Mouse (Mus musculus) kidney, embryonic 14.5 days (tissue): ENCODE measurements at regions not wholly inside any gene's neighbourhood (a gene's known extent, or its start where the extent isn't known, plus 50 kb on each side); places are given as distances from the start of the nearest gene placed in this dataset.

Experiments
- ATAC-seq: fragments of 200-750 bp; cut with Nextera tagmentation; 2 replicates; pipeline ENCODE4 v1.8.0; 2017; ENCODE audit warnings: moderate number of reproducible peaks, mild to moderate bottlenecking, moderate TSS enrichment, moderate library complexity; ENCODE audit not compliant: low FRiP score, low TSS enrichment
- H3K27ac ChIP-seq: fragments of 300-500 bp; sonication (generic); 2 replicates; pipeline ENCODE4 v1.5.1; 2014; ENCODE audit warnings: low read depth, mild to moderate bottlenecking, low read length, moderate library complexity, mixed read lengths
- H3K27me3 ChIP-seq: fragments of 300-500 bp; sonication (generic); 2 replicates; pipeline ENCODE4 v1.6.1; 2014; ENCODE audit warnings: mild to moderate bottlenecking, low read length; ENCODE audit not compliant: control insufficient read depth, insufficient read depth
- H3K36me3 ChIP-seq: fragments of 300-500 bp; sonication (generic); 2 replicates; pipeline ENCODE4 v1.6.1; 2014; ENCODE audit warnings: low read length, mixed read lengths; ENCODE audit not compliant: control insufficient read depth, insufficient read depth
- H3K4me1 ChIP-seq: fragments of 300-500 bp; sonication (generic); 2 replicates; pipeline ENCODE4 v1.6.1; 2014; ENCODE audit warnings: low read length, mixed read lengths; ENCODE audit not compliant: control insufficient read depth, insufficient read depth
- H3K4me2 ChIP-seq: fragments of 300-500 bp; sonication (generic); replicated peaks from 2 replicates; pipeline ENCODE4 v1.6.1; 2014; ENCODE audit warnings: low read depth, mild to moderate bottlenecking, low read length
- H3K4me3 ChIP-seq: fragments of 300-500 bp; sonication (generic); 2 replicates; pipeline ENCODE4 v1.5.1; 2014; ENCODE audit warnings: mild to moderate bottlenecking, low read length
- H3K9ac ChIP-seq: fragments of 300-500 bp; sonication (generic); 2 replicates; pipeline ENCODE4 v1.6.1; 2014; ENCODE audit warnings: low read depth, mild to moderate bottlenecking, low read length, moderate library complexity
- H3K9me3 ChIP-seq: fragments of 300-500 bp; sonication (generic); 2 replicates; pipeline ENCODE4 v1.6.1; 2016; ENCODE audit warnings: low read length; ENCODE audit not compliant: control insufficient read depth
- WGBS: fragments of 180-500 bp; shearing (Covaris S2); extraction: QIAGEN DNeasy Blood & Tissue Kit; methylation state at CpG from one replicate; pipeline ENCODE4 v1.1.7; 2014; 5-methylcytosine and 5-hydroxymethylcytosine counted together

DNA sequence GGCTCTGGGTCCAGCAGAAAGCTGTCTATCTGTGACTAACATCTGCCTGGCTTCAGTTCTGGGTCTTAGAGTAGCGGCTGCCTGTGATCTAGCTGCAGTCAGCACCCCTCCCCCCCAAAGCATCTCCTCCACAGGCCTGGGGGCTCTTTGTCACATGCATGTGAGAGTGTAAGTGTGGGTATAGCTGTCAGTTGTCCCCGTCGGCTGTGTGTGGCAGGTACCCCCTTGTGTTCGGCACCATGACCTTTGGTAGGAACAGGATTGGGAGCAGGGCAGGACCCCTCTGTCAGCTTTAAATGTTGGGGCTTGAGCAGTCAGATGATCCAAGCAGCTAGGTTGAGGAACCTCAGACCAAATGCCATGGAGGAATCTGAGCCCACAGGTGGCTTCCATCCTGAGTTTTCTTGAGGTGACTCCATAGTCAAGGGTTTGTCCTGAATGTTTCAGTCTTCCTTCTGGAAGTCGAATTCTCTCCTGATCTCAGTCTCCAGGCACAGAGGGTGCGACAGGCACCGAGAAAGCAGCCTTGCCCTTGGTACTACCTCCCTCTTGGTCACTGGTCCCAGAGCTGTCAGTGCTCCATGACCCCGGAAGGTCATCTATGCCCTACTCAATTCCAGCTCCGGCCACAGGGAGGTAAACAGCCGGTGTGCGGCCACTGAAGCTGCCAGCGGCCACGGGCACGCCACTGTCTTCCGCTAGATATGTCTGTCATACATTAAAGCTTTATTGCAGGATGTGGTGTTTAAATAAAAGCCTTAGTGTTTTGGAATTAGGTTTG is 55.9 kb upstream of the Gata5 start:
- no peak overlapping the region for H3K9ac ChIP-seq
- 40% methylated on average over 15 of the region's 15 CpGs for WGBS
- H3K4me1 ChIP-seq = peaks cover 7% of the 10 kb centered on the region; the same call in 1 of the 2 replicates
- ATAC-seq = no peak
- no peak overlapping the region for H3K4me3 ChIP-seq
- H3K36me3 ChIP-seq = no peaks in the 10 kb centered on the region
- no peaks in the 10 kb centered on the region for H3K9me3 ChIP-seq
- H3K27ac ChIP-seq = no peak overlapping the region
- H3K27me3 ChIP-seq = peaks cover 36% of the 10 kb centered on the region
- H3K4me2 ChIP-seq = no peak overlapping the region

DNA sequence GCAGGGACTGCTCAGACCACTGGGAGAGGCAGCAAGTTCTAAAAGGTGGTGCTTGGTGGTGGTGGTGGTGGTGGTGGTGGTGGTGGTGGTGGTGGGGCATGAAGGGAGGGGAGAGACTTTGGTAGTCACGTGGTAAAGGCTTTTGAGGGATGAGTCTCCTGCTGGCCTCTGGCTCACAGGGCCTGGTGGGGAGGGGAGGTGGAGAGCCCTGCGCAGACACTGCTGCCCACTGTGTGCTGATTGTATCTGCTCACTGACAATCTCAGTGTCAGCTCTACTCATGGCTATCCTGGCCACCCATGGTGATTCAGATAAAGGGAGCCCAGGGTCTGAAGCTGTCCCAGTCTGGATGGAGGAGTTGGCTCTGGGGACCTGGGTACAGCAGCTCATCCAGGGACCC is 55.0 kb upstream of the Gata5 start:
- WGBS = 57% methylated on average over 2 of the region's 2 CpGs
- no peaks in the 10 kb centered on the region for H3K36me3 ChIP-seq
- no peak for ATAC-seq
- peaks cover 7% of the 10 kb centered on the region; the same call in 1 of the 2 replicates for H3K4me1 ChIP-seq
- H3K27me3 ChIP-seq = peaks cover 45% of the 10 kb centered on the region
- no peak overlapping the region for H3K9ac ChIP-seq
- no peak overlapping the region for H3K4me3 ChIP-seq
- no peak overlapping the region for H3K4me2 ChIP-seq
- no peaks in the 10 kb centered on the region for H3K9me3 ChIP-seq
- H3K27ac ChIP-seq = no peak overlapping the region

DNA sequence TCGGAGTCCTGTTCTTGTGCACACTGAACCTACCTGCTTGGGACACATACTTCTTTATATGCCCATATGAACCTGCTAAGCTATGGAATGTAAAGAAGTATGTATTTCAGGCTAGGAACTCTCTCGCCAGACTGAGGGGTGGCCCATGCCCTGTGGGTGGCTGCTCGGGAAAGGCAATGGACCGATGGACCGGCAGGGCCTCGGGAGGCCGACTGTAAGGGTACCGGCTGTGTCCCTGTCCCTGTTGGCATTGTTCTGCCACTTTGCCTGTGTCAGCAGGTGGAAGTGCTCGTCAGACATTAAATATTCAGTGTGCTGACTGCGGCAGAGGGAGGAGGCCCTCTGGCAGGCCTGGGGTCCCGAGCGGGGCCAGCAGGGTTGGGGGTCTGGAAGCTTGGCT is 54.5 kb upstream of the Gata5 start:
- Histone ChIP-seq H3K27ac (no peak overlapping the region), H3K4me1 (peaks cover 7% of the 10 kb centered on the region; the same call in 1 of the 2 replicates), H3K27me3 (peaks cover 49% of the 10 kb centered on the region), H3K4me3 (no peak overlapping the region), H3K9ac (no peak overlapping the region), H3K9me3 (no peaks in the 10 kb centered on the region), H3K4me2 (no peak overlapping the region), H3K36me3 (no peaks in the 10 kb centered on the region)
- WGBS = 81% methylated on average over 12 of the region's 12 CpGs
- no peak for ATAC-seq

DNA sequence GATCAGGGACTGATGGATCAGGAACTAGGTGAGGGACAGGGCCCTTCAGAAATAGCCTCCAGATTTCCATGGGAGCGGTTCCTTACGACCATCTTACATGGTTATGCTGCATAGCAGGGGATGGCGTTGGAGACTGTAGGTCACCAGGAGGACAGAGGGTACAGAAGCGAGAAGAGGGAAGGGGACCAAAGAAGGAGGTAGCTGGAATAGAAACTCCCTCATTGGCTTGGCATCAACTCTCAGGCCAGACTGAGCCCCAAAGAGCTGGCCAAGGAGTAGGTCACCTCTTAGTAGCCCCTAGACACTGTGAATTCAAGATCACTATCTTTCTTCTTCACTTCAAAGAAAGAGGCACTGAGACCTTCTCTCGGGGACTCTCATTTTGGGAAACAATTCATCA is 53.6 kb upstream of the Gata5 start:
- Histone ChIP-seq H3K9ac (no peak overlapping the region), H3K36me3 (no peaks in the 10 kb centered on the region), H3K4me2 (no peak overlapping the region), H3K4me1 (peaks cover 7% of the 10 kb centered on the region; the same call in 1 of the 2 replicates), H3K9me3 (no peaks in the 10 kb centered on the region), H3K27me3 (peaks cover 49% of the 10 kb centered on the region), H3K4me3 (no peak overlapping the region), H3K27ac (no peak overlapping the region)
- no peak for ATAC-seq
- WGBS = 73% methylated on average over 5 of the region's 5 CpGs

DNA sequence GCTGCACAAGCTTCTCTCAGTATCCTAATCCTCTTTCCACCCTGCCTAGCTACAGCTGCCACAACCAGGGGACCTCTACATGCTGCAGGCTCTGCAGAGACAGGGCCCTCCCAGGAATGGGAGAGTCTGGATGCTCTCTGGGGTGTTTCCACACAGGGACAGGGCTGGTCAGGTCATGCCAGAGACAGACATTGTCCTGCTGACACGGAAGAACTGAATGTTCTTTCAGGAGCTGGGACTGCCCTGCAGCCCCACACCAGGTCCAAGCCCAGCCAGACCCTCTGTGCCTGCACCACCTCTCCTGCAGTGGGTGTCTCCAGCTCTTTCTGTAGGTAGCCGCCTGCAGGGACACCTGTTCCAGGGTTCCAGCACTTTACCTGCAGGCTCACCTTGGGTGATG is 52.8 kb upstream of the Gata5 start:
- H3K4me1 ChIP-seq = peaks cover 7% of the 10 kb centered on the region; the same call in 1 of the 2 replicates
- ATAC-seq = no peak
- H3K36me3 ChIP-seq = no peaks in the 10 kb centered on the region
- H3K27me3 ChIP-seq = peaks cover 49% of the 10 kb centered on the region
- no peak overlapping the region for H3K4me3 ChIP-seq
- 64% methylated on average over 2 of the region's 2 CpGs for WGBS
- H3K9me3 ChIP-seq = no peaks in the 10 kb centered on the region
- H3K9ac ChIP-seq = no peak overlapping the region
- H3K4me2 ChIP-seq = no peak overlapping the region
- H3K27ac ChIP-seq = no peak overlapping the region

DNA sequence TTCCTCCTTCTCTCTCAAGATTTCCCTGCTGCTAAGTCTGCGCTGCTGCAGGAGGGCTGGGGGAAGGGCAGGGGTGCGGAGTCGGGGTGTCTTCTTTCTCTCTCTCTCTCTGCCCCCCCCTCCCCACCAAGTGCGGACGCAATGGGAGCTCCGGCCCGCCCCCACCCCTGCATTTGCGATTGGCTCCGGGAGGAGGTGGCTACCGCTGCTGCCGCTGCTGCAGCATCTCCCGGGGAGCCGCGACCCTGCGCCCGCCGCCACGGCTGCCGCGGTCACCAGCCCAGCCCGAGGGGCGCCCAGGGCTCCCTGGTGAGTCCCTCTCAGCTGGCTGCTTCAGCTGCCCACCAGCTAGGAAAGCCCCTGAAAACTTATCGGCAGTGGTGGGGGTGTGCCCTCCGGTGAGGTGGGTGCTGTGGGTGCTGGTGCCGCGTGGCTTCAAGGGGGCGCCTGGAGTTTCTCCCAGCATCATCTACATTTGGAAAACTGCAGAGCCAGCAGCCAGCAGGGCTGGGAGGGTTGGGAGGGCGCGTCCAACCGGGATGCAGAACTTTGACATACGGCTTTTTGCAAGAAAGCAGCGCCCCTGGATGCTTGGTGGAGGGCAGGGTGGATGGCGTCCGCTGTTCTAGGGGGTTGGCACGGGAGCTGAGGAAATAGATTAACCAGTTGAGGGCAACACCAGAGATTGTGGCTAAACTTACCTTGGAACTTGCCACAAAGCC is 51.6 kb upstream of the Gata5 start:
- no peak overlapping the region for H3K27ac ChIP-seq
- H3K4me1 ChIP-seq = peaks cover 7% of the 10 kb centered on the region; the same call in 1 of the 2 replicates
- peak overlapping the region; percentile 39 for H3K4me3 ChIP-seq
- H3K9ac ChIP-seq = no peak overlapping the region
- no peaks in the 10 kb centered on the region for H3K9me3 ChIP-seq
- H3K36me3 ChIP-seq = no peaks in the 10 kb centered on the region
- peak; percentile 45; the same call in 1 of the 2 replicates for ATAC-seq
- WGBS = under 1% methylated on average over 34 of the region's 35 CpGs
- peaks cover 49% of the 10 kb centered on the region for H3K27me3 ChIP-seq
- peak overlapping the region; percentile 56 for H3K4me2 ChIP-seq

DNA sequence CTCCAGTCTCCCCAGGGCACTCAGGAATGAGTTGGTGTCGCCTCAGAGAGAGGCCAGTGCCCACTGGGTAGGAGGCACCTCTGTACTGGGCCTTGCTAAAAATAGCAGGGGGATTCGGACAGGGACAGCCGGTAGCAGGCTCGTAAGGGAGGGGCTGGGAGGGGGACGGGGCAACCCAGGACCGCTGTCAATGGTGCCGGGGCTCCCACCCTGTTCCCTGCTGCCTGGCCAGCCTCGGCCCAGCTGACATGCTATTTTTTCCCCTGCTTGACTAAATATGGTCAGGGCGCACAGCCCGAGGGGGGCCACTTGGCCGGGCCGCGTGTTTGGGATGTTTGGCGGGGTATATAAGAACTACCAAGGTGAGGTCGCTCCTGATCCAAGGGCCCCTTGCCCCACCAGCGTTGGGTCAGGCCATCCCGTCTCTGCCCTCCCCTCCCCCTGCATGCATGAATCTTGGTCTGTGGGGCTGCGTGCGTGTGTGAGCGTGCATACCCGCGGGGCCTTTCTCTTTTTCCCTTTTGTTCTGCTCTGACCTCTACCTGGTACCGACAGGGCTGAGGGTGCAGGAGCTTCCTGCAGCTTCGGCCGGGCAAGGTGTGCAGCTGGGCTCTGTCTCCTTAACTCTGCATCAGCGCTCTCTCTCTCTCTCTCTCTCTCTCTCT is 50.9 kb upstream of the Gata5 start:
- 3% methylated on average over 26 of the region's 26 CpGs for WGBS

More for the DNA sequence above, 50.9 kb upstream of the Gata5 start:
- Histone ChIP-seq H3K27me3 (peaks cover 49% of the 10 kb centered on the region), H3K36me3 (no peaks in the 10 kb centered on the region), H3K4me1 (peaks cover 7% of the 10 kb centered on the region; the same call in 1 of the 2 replicates), H3K9ac (no peak overlapping the region; the same call in 1 of the 2 replicates), H3K4me2 (peak overlapping the region; percentile 56), H3K27ac (no peak overlapping the region), H3K4me3 (peak overlapping the region; percentile 39), H3K9me3 (no peaks in the 10 kb centered on the region)
- peak; percentile 26; the same call in 1 of the 2 replicates for ATAC-seq
